Mouse (Mus musculus) stomach, postnatal 0 days (tissue): ENCODE data around the gene Slc16a14. TPM values are rescaled to one million over a fixed set of nuclear protein-coding genes. Genes with fewer than 3 reads are reported as not detected.

Source experiments
- ATAC-seq: fragments of 200-750 bp; cut with Nextera tagmentation; 2 replicates; pipeline ENCODE4 v1.8.0; 2017; ENCODE audit not compliant: low FRiP score, low TSS enrichment
- DNase-seq: peaks from one replicate; pipeline ENCODE4 v3.0.0-alpha.2; 2016; ENCODE audit warnings: low spot score
- H3K27ac ChIP-seq: fragments of 300-500 bp; sonication (generic); replicated peaks from 2 replicates; pipeline ENCODE4 v1.5.1; 2014; ENCODE audit warnings: mild to moderate bottlenecking, control low read depth
- H3K27me3 ChIP-seq: fragments of 300-500 bp; sonication (generic); 2 replicates; pipeline ENCODE4 v1.6.1; 2014; ENCODE audit warnings: low read length; ENCODE audit not compliant: control insufficient read depth, insufficient read depth
- H3K36me3 ChIP-seq: fragments of 300-500 bp; sonication (generic); 2 replicates; pipeline ENCODE4 v1.6.1; 2014; ENCODE audit warnings: low read length, mixed read lengths; ENCODE audit not compliant: control insufficient read depth, insufficient read depth
- H3K4me1 ChIP-seq: fragments of 300-500 bp; sonication (generic); replicated peaks from 2 replicates; pipeline ENCODE4 v1.6.1; 2014; ENCODE audit warnings: antibody characterized with exemption; ENCODE audit not compliant: control insufficient read depth, insufficient read depth
- H3K4me2 ChIP-seq: fragments of 300-500 bp; sonication (generic); replicated peaks from 2 replicates; pipeline ENCODE4 v1.6.1; 2014; ENCODE audit warnings: low read depth, mild to moderate bottlenecking, control low read depth, moderate library complexity
- H3K4me3 ChIP-seq: fragments of 300-500 bp; sonication (generic); 2 replicates; pipeline ENCODE4 v1.5.1; 2014; ENCODE audit warnings: low read depth, low read length, control low read depth
- H3K9ac ChIP-seq: fragments of 300-500 bp; sonication (generic); 2 replicates; pipeline ENCODE4 v1.6.1; 2014; ENCODE audit warnings: mild to moderate bottlenecking, low read length, control low read depth, mixed read lengths
- H3K9me3 ChIP-seq: fragments of 300-500 bp; sonication (generic); 2 replicates; pipeline ENCODE4 v1.6.1; 2016; ENCODE audit warnings: low read length; ENCODE audit not compliant: control insufficient read depth
- CTCF ChIP-seq: IDR thresholded peaks from 2 replicates; pipeline ENCODE4 v1.5.1; 2016; ENCODE audit warnings: antibody characterized with exemption, low read depth, mild to moderate bottlenecking, moderate library complexity
- EP300 ChIP-seq: optimal IDR thresholded peaks from 2 replicates; pipeline ENCODE3; 2016; ENCODE audit warnings: antibody characterized with exemption
- WGBS: fragments of 180-500 bp; shearing (Covaris S2); extraction: QIAGEN DNeasy Blood & Tissue Kit; methylation state at CpG from one replicate; pipeline ENCODE4 v1.1.7; 2014; 5-methylcytosine and 5-hydroxymethylcytosine counted together
- polyA plus RNA-seq: library from polyadenylated mRNA; unstranded; fragments of >200 nt; fragmentation: Nextera tagmentation; extraction: Ambion mirVana; gene quantifications from 2 replicates; pipeline ENCODE4 v1.2.1, GENCODE M21; 2015

The Slc16a14 gene
- polyA plus RNA-seq, 1 experiment from 2014 or later = 0.18 TPM

DNA sequence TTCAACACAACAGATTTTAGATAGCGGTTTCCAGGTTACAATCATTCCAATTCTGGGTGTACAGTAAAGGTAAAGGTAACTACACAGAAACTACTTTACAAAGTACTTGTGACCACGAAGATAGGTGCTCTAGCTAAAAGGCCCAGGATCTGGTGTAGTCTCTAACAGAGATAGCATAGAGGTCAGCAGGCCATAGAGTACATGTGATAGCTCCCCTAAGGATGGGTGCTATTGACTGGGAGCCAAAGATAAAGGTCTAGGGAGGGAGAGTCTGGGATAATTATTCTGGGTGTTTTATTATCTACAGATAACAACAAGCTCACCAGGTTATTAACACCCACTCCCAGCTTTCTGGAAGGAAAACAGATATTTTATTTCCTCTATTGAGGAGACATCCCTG lies 11.5 kb downstream of the Slc16a14 start:
- no peaks in the 10 kb centered on the region for H3K36me3 ChIP-seq
- H3K9ac ChIP-seq = no peak overlapping the region
- no peak for ATAC-seq
- no peak overlapping the region for H3K27ac ChIP-seq
- no peaks in the 10 kb centered on the region for H3K27me3 ChIP-seq
- H3K4me3 ChIP-seq = no peak overlapping the region
- no peaks in the 10 kb centered on the region for H3K9me3 ChIP-seq
- DNase-seq = no peak
- 78% methylated on average over 2 of the region's 2 CpGs for WGBS
- TF ChIP-seq CTCF = no peak
- no peak for TF ChIP-seq EP300
- no peaks in the 10 kb centered on the region for H3K4me1 ChIP-seq
- no peak overlapping the region for H3K4me2 ChIP-seq

DNA sequence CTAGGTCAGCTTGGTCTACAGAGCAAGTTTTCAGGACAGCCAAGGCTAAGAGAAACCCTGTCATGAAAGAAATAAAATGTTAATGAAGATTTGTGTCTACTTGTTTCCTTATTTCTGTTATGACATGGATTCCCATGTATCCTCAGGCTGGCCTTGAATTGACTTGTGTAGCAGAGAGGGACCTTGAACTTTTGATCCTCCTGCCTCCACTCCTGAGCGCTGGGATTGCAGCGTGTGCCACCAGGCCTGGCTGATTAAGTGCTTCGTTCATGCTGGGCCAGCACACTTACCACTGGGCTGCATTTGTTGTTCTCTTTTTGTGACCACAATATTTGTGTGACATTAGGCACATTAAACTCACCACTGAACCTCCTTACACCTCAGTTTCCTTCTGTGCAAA lies 16.1 kb downstream of the Slc16a14 start:
- Histone ChIP-seq H3K4me2 (no peak overlapping the region), H3K4me3 (no peak overlapping the region), H3K9ac (no peak overlapping the region), H3K4me1 (no peaks in the 10 kb centered on the region), H3K9me3 (no peaks in the 10 kb centered on the region), H3K27me3 (no peaks in the 10 kb centered on the region), H3K36me3 (no peaks in the 10 kb centered on the region), H3K27ac (no peak overlapping the region)
- ATAC-seq (no peak), DNase-seq (no peak)
- WGBS = 83% methylated on average over 3 of the region's 3 CpGs
- TF ChIP-seq CTCF (no peak), EP300 (no peak)

DNA sequence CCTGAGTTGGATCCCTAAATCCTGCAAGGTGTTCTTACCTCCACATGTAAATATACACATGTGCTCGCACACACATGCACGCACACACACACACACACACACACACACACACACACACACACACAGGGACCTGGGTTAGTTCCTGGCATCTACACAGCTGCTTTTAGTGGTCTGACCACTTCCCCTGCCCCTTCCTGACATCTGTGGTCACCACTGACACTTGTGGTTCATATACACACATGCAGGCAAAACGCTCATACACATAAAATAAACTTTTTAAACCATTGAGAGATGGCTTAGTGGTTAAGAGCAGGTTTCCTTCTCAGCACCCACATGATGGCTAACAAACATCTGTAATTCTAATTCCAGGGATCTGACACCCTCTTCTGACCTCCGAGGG lies 19.9 kb downstream of the Slc16a14 start:
- WGBS = 83% methylated on average over 4 of the region's 4 CpGs
- Histone ChIP-seq H3K27me3 (no peaks in the 10 kb centered on the region), H3K36me3 (no peaks in the 10 kb centered on the region), H3K4me2 (no peak overlapping the region), H3K4me1 (no peaks in the 10 kb centered on the region), H3K9ac (no peak overlapping the region), H3K27ac (no peak overlapping the region), H3K9me3 (no peaks in the 10 kb centered on the region), H3K4me3 (no peak overlapping the region)
- ATAC-seq = no peak
- no peak for DNase-seq
- no peak for TF ChIP-seq CTCF
- no peak for TF ChIP-seq EP300

DNA sequence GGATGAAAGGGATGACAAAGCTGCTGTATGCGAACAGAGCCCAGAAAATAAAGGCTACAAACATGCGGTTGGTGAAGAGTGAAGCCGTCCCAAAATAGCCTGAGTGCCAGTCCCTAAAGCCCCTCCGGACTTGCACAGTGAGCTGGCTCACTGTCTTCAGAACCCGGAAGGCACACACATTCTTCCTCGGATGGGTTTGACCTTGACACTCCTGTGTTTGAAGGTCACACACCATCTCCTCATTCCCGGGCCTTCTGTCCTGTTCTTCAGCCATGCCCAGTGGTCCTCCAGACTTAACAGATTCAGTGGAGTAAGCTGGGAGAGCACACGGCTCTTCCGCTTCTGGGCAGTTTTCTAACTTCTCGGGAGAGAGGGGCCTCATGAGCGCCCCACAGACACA lies 22.4 kb downstream of the Slc16a14 start:
- no peak for TF ChIP-seq EP300
- no peak for TF ChIP-seq CTCF
- Histone ChIP-seq H3K4me3 (no peak overlapping the region), H3K9ac (no peak overlapping the region), H3K4me2 (no peak overlapping the region), H3K9me3 (no peaks in the 10 kb centered on the region), H3K36me3 (no peaks in the 10 kb centered on the region), H3K27ac (no peak overlapping the region), H3K27me3 (no peaks in the 10 kb centered on the region), H3K4me1 (no peaks in the 10 kb centered on the region)
- ATAC-seq = no peak
- no peak for DNase-seq
- WGBS = 92% methylated on average over 11 of the region's 11 CpGs

DNA sequence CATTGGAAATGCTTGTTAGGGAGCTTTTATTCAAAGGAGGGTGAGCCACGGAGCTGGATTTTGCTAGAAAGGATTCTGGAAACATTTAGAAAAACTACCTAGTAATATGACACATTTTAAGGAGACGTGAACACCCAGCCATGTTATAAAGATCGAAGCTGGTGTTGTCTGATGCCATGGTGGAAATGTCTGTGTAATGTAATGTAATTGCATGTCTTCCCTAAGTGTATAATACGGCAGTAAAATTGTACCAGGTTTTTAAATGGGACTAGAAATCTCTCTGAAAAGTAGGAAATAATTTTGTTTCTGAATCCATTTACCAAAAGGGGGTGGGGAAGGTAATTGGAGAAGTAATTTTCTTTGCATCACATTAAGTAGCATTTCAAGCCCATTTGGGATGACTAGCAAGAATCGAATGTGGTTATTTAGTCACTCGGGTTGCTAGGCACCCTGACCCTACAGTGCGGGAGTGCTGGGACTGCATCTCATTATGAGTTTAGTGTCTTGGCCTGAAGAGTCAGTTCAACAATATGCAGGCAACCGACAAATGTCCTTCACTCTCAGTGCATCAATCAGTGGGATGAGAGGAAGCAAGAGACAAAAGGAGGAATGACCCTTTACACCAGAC lies 24.6 kb downstream of the Slc16a14 start:
- Histone ChIP-seq H3K9me3 (no peaks in the 10 kb centered on the region), H3K9ac (no peak overlapping the region), H3K4me3 (no peak overlapping the region), H3K36me3 (no peaks in the 10 kb centered on the region), H3K4me1 (no peaks in the 10 kb centered on the region), H3K27ac (no peak overlapping the region), H3K27me3 (no peaks in the 10 kb centered on the region), H3K4me2 (no peak overlapping the region)
- DNase-seq (no peak), ATAC-seq (no peak)
- WGBS = 76% methylated on average over 8 of the region's 8 CpGs
- TF ChIP-seq EP300 (no peak), CTCF (no peak)

DNA sequence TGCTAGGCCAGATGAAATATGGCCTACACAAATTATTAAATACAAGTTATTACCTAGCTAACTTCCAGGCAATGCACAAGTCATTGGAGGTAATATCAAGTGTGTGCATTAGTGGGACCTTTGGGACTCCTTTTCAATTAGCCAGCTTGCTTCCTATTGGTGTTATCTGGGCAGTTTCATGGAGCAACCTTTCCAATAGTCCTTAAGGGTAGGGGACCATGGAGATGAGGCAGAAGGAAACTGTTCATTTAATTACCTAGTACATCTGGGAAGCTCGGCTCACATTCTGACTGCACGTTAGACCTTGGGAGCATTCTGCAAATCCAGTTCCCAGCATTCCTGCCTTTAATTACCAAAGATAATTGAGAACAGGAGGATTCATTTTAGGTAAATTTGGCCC lies 30.5 kb downstream of the Slc16a14 start:
- Histone ChIP-seq H3K27ac (no peak overlapping the region), H3K27me3 (no peaks in the 10 kb centered on the region), H3K4me1 (no peaks in the 10 kb centered on the region), H3K4me3 (no peak overlapping the region), H3K4me2 (no peak overlapping the region), H3K36me3 (no peaks in the 10 kb centered on the region), H3K9ac (no peak overlapping the region), H3K9me3 (no peaks in the 10 kb centered on the region)
- WGBS = 89% methylated on average over 2 of the region's 2 CpGs
- DNase-seq = no peak
- TF ChIP-seq CTCF (no peak), EP300 (no peak)
- no peak for ATAC-seq
